Mouse (Mus musculus) forebrain, embryonic 12.5 days (tissue): ENCODE results near the gene Smad6. TPM values are rescaled to one million over a fixed set of nuclear protein-coding genes. Genes with fewer than 3 reads are reported as not detected.

ENCODE experiments used
- ATAC-seq: fragments of 200-750 bp; cut with Nextera tagmentation; 2 replicates; pipeline ENCODE4 v1.8.0; 2017; ENCODE audit warnings: moderate TSS enrichment; ENCODE audit not compliant: low FRiP score
- H3K27ac ChIP-seq: fragments of 300-500 bp; sonication (generic); 2 replicates; pipeline ENCODE4 v1.5.1; 2016; ENCODE audit warnings: mild to moderate bottlenecking
- H3K27me3 ChIP-seq: fragments of 300-500 bp; sonication (generic); 2 replicates; pipeline ENCODE4 v1.6.1; 2016; ENCODE audit warnings: mild to moderate bottlenecking
- H3K36me3 ChIP-seq: fragments of 300-500 bp; sonication (generic); replicated peaks from 2 replicates; pipeline ENCODE4 v1.6.1; 2016; ENCODE audit warnings: mild to moderate bottlenecking
- H3K4me1 ChIP-seq: fragments of 300-500 bp; sonication (generic); 2 replicates; pipeline ENCODE4 v1.6.1; 2016
- H3K4me2 ChIP-seq: fragments of 300-500 bp; sonication (generic); 2 replicates; pipeline ENCODE4 v1.6.1; 2016; ENCODE audit warnings: mild to moderate bottlenecking, moderate library complexity
- H3K4me3 ChIP-seq: fragments of 300-500 bp; sonication (generic); replicated peaks from 2 replicates; pipeline ENCODE4 v1.5.1; 2016; ENCODE audit warnings: mild to moderate bottlenecking
- H3K9ac ChIP-seq: fragments of 300-500 bp; sonication (generic); 2 replicates; pipeline ENCODE4 v1.6.1; 2016; ENCODE audit warnings: mild to moderate bottlenecking
- H3K9me3 ChIP-seq: fragments of 300-500 bp; sonication (generic); 2 replicates; pipeline ENCODE4 v1.6.1; 2016
- WGBS: fragments of 180-500 bp; shearing (Covaris S2); methylation state at CpG from one replicate; pipeline ENCODE4 v1.1.7; 2016; 5-methylcytosine and 5-hydroxymethylcytosine counted together
- polyA plus RNA-seq: library from polyadenylated mRNA; unstranded; fragments of >200 nt; fragmentation: Nextera tagmentation; extraction: Ambion mirVana; gene quantifications from 2 replicates; pipeline ENCODE4 v1.2.1, GENCODE M21; 2016

Gene Smad6
- polyA plus RNA-seq, 1 experiment from 2014 or later: 6.5 TPM

GRCm38 (mm10) chr9:63999194-63999593 is 22.7 kb downstream of the Smad6 start:
- Histone ChIP-seq H3K4me3 (no peak overlapping the region), H3K27ac (no peak overlapping the region), H3K27me3 (no peaks in the 10 kb centered on the region), H3K36me3 (no peaks in the 10 kb centered on the region; the same call in 1 of the 2 replicates), H3K4me1 (peaks cover 31% of the 10 kb centered on the region), H3K4me2 (no peak overlapping the region), H3K9ac (no peak overlapping the region), H3K9me3 (no peaks in the 10 kb centered on the region)
- no peak for ATAC-seq
- WGBS: 88% methylated on average over 9 of the region's 9 CpGs

- H3K9ac ChIP-seq: no peak overlapping the region
- peaks cover 28% of the 10 kb centered on the region for H3K4me1 ChIP-seq
- WGBS: 77% methylated on average over 14 of the region's 14 CpGs
- no peaks in the 10 kb centered on the region; the same call in 1 of the 2 replicates for H3K36me3 ChIP-seq
- no peaks in the 10 kb centered on the region for H3K27me3 ChIP-seq
- no peaks in the 10 kb centered on the region for H3K9me3 ChIP-seq
- H3K4me2 ChIP-seq: no peak overlapping the region
- H3K27ac ChIP-seq: no peak overlapping the region; the same call in 1 of the 2 replicates
- no peak overlapping the region for H3K4me3 ChIP-seq
- ATAC-seq: no peak
These were observed 23.8 kb downstream of the Smad6 start for GRCm38 (mm10) chr9:63998026-63998425.

GRCm38 (mm10) chr9:63997439-63997838 is 24.4 kb downstream of the Smad6 start:
- H3K4me2 ChIP-seq: no peak overlapping the region
- no peaks in the 10 kb centered on the region for H3K27me3 ChIP-seq
- H3K9ac ChIP-seq: no peak overlapping the region
- ATAC-seq: no peak
- no peak overlapping the region for H3K4me3 ChIP-seq
- 64% methylated on average over 4 of the region's 4 CpGs for WGBS
- H3K9me3 ChIP-seq: no peaks in the 10 kb centered on the region
- no peak overlapping the region for H3K27ac ChIP-seq
- peaks cover 28% of the 10 kb centered on the region for H3K4me1 ChIP-seq
- H3K36me3 ChIP-seq: no peaks in the 10 kb centered on the region; the same call in 1 of the 2 replicates

- H3K36me3 ChIP-seq: no peaks in the 10 kb centered on the region
- ATAC-seq: no peak
- no peak overlapping the region for H3K27ac ChIP-seq
- peaks cover 9% of the 10 kb centered on the region; the same call in 1 of the 2 replicates for H3K4me1 ChIP-seq
- no peaks in the 10 kb centered on the region for H3K27me3 ChIP-seq
- WGBS: 88% methylated on average over 5 of the region's 5 CpGs
- H3K9ac ChIP-seq: no peak overlapping the region
- H3K4me3 ChIP-seq: no peak overlapping the region
- no peak overlapping the region for H3K4me2 ChIP-seq
- H3K9me3 ChIP-seq: no peaks in the 10 kb centered on the region
These were observed 28.6 kb downstream of the Smad6 start for GRCm38 (mm10) chr9:63993256-63993655.

- H3K36me3 ChIP-seq: no peaks in the 10 kb centered on the region
- no peak overlapping the region for H3K4me3 ChIP-seq
- H3K9me3 ChIP-seq: no peaks in the 10 kb centered on the region
- H3K4me2 ChIP-seq: no peak overlapping the region
- no peak overlapping the region for H3K9ac ChIP-seq
- ATAC-seq: no peak
- H3K27me3 ChIP-seq: no peaks in the 10 kb centered on the region
- no peak overlapping the region for H3K27ac ChIP-seq
- WGBS: 58% methylated on average over 4 of the region's 4 CpGs
- H3K4me1 ChIP-seq: peaks cover 5% of the 10 kb centered on the region; the same call in 1 of the 2 replicates
These were observed 29.1 kb downstream of the Smad6 start for GRCm38 (mm10) chr9:63992761-63993160.

- H3K27ac ChIP-seq: no peak overlapping the region
- H3K4me3 ChIP-seq: no peak overlapping the region
- WGBS: 73% methylated on average over 4 of the region's 4 CpGs
- no peaks in the 10 kb centered on the region for H3K36me3 ChIP-seq
- no peaks in the 10 kb centered on the region; the same call in 1 of the 2 replicates for H3K4me1 ChIP-seq
- no peak overlapping the region for H3K9ac ChIP-seq
- no peaks in the 10 kb centered on the region for H3K27me3 ChIP-seq
- ATAC-seq: no peak
- H3K4me2 ChIP-seq: no peak overlapping the region
- no peaks in the 10 kb centered on the region for H3K9me3 ChIP-seq
These were observed 30.7 kb downstream of the Smad6 start for GRCm38 (mm10) chr9:63991193-63991592.

- no peaks in the 10 kb centered on the region for H3K9me3 ChIP-seq
- 74% methylated on average over 8 of the region's 8 CpGs for WGBS
- peaks cover under 1% of the 10 kb centered on the region; the same call in 1 of the 2 replicates for H3K4me1 ChIP-seq
- H3K9ac ChIP-seq: no peak overlapping the region
- H3K4me2 ChIP-seq: no peak overlapping the region
- H3K4me3 ChIP-seq: no peak overlapping the region
- no peak for ATAC-seq
- H3K36me3 ChIP-seq: no peaks in the 10 kb centered on the region
- H3K27me3 ChIP-seq: no peaks in the 10 kb centered on the region
- no peak overlapping the region for H3K27ac ChIP-seq
These were observed 32.2 kb downstream of the Smad6 start for GRCm38 (mm10) chr9:63989641-63990040.

- WGBS: 90% methylated on average over 12 of the region's 12 CpGs
- H3K4me3 ChIP-seq: no peak overlapping the region
- no peaks in the 10 kb centered on the region for H3K27me3 ChIP-seq
- peaks cover 4% of the 10 kb centered on the region for H3K4me1 ChIP-seq
- H3K36me3 ChIP-seq: no peaks in the 10 kb centered on the region
- no peak overlapping the region for H3K4me2 ChIP-seq
- no peak for ATAC-seq
- no peak overlapping the region for H3K9ac ChIP-seq
- no peak overlapping the region for H3K27ac ChIP-seq
- H3K9me3 ChIP-seq: no peaks in the 10 kb centered on the region
These were observed 32.6 kb downstream of the Smad6 start for GRCm38 (mm10) chr9:63989214-63989613.

GRCm38 (mm10) chr9:63985125-63985524 is 36.7 kb downstream of the Smad6 start:
- Histone ChIP-seq H3K4me1 (peaks cover 28% of the 10 kb centered on the region), H3K36me3 (no peaks in the 10 kb centered on the region), H3K9me3 (no peaks in the 10 kb centered on the region), H3K4me3 (no peak overlapping the region), H3K27ac (no peak overlapping the region), H3K4me2 (no peak overlapping the region), H3K27me3 (no peaks in the 10 kb centered on the region), H3K9ac (no peak overlapping the region)
- WGBS: 79% methylated on average over 6 of the region's 6 CpGs
- no peak for ATAC-seq

GRCm38 (mm10) chr9:63982937-63983632 is 38.8 kb downstream of the Smad6 start:
- Histone ChIP-seq H3K9me3 (no peaks in the 10 kb centered on the region), H3K9ac (no peak overlapping the region), H3K27me3 (no peaks in the 10 kb centered on the region), H3K27ac (no peak overlapping the region), H3K4me1 (peaks cover 34% of the 10 kb centered on the region), H3K4me3 (no peak overlapping the region), H3K36me3 (no peaks in the 10 kb centered on the region), H3K4me2 (no peak overlapping the region)
- 72% methylated on average over 12 of the region's 12 CpGs for WGBS
- no peak for ATAC-seq

GRCm38 (mm10) chr9:63981912-63982311 is 39.9 kb downstream of the Smad6 start:
- WGBS: 91% methylated on average over 4 of the region's 4 CpGs

GRCm38 (mm10) chr9:63981371-63981770 is 40.5 kb downstream of the Smad6 start:
- Histone ChIP-seq H3K9ac (no peak overlapping the region), H3K27me3 (no peaks in the 10 kb centered on the region), H3K27ac (peak overlapping the region; percentile 38; the same call in 1 of the 2 replicates), H3K4me1 (peaks cover 37% of the 10 kb centered on the region), H3K36me3 (no peaks in the 10 kb centered on the region), H3K4me2 (no peak overlapping the region), H3K4me3 (no peak overlapping the region), H3K9me3 (no peaks in the 10 kb centered on the region)
- no peak for ATAC-seq
- 78% methylated on average over 4 of the region's 4 CpGs for WGBS

More at GRCm38 (mm10) chr9:63981912-63982311, 39.9 kb downstream of the Smad6 start:
- Histone ChIP-seq H3K9me3 (no peaks in the 10 kb centered on the region), H3K27me3 (no peaks in the 10 kb centered on the region), H3K4me2 (no peak overlapping the region), H3K36me3 (no peaks in the 10 kb centered on the region), H3K9ac (no peak overlapping the region), H3K4me1 (peaks cover 34% of the 10 kb centered on the region), H3K27ac (no peak overlapping the region), H3K4me3 (no peak overlapping the region)
- no peak for ATAC-seq
